Mouse (Mus musculus) embryonic fibroblast, embryonic 13.5 days (primary cell): ENCODE data around the gene Cfap73.

ENCODE experiments used
- CTCF ChIP-seq: IDR thresholded peaks from 2 replicates; pipeline ENCODE4 v1.5.1; 2011; ENCODE audit warnings: mild to moderate bottlenecking, control low read depth, low read length, moderate library complexity, borderline replicate concordance; ENCODE audit not compliant: insufficient read depth
- POLR2A ChIP-seq: IDR thresholded peaks from 2 replicates; pipeline ENCODE4 v1.6.1; 2011; ENCODE audit warnings: low read depth, mild to moderate bottlenecking, control low read depth, low read length, moderate library complexity

DNA sequence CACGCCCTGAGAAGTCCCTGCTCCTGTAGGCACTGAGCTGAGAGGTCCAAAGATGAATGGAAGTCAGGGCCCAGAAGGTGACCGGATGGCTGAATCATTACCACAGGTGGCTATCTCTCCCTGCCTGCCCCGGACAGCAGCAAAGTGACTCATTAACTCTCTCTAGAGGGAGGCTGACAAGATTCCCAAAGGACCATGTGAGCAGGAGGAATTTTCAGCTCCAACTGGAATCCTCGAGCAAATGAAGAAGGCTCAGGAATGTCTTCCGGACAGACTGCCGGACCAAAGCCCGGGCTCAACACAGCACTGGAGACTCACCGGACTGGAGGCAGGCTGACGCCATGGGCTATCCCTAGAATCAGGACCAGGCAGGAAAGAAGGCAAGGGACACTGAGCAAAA, 52.0 kb downstream of the Cfap73 start:
- TF ChIP-seq CTCF (no peak), POLR2A (no peak)
